Mouse (Mus musculus): ENCODE data around the gene Esyt2. TPM values are rescaled to one million over a fixed set of nuclear protein-coding genes. Genes with fewer than 3 reads are reported as not detected.

Esyt2 gene
- total RNA-seq, 2 experiments from 2014 or later, result 27.3 to 45.6 TPM

GRCm38 (mm10) chr12:116349376-116349775, 68.4 kb downstream of the Esyt2 start:
- ATAC-seq (replicated peaks; ENCODE audit: low FRiP score, poor library complexity, severe bottlenecking), result no peak

GRCm38 (mm10) chr12:116351022-116351421, 70.0 kb downstream of the Esyt2 start:
- ATAC-seq (replicated peaks; ENCODE audit: low FRiP score, poor library complexity, severe bottlenecking), result no peak

- no peak for ATAC-seq (replicated peaks; ENCODE audit: low FRiP score, poor library complexity, severe bottlenecking)
Observed at GRCm38 (mm10) chr12:116352404-116352803, 71.4 kb downstream of the Esyt2 start.

- ATAC-seq (replicated peaks; ENCODE audit: low FRiP score, poor library complexity, severe bottlenecking), result no peak
Observed at GRCm38 (mm10) chr12:116354694-116355093, 73.7 kb downstream of the Esyt2 start.

- no peak for ATAC-seq (replicated peaks; ENCODE audit: low FRiP score, poor library complexity, severe bottlenecking)
Observed at GRCm38 (mm10) chr12:116362091-116362490, 81.1 kb downstream of the Esyt2 start.

- no peak for ATAC-seq (replicated peaks; ENCODE audit: low FRiP score, poor library complexity, severe bottlenecking)
Observed at GRCm38 (mm10) chr12:116366900-116367299, 85.9 kb downstream of the Esyt2 start.

- no peak for ATAC-seq (replicated peaks; ENCODE audit: low FRiP score, poor library complexity, severe bottlenecking)
Observed at GRCm38 (mm10) chr12:116367346-116367745, 86.3 kb downstream of the Esyt2 start.

GRCm38 (mm10) chr12:116368857-116369256, 87.9 kb downstream of the Esyt2 start:
- ATAC-seq (replicated peaks; ENCODE audit: low FRiP score, poor library complexity, severe bottlenecking), result no peak

- no peak for ATAC-seq (replicated peaks; ENCODE audit: low FRiP score, poor library complexity, severe bottlenecking)
Observed at GRCm38 (mm10) chr12:116383101-116383500, 102.1 kb downstream of the Esyt2 start.

GRCm38 (mm10) chr12:116383995-116384394, 103.0 kb downstream of the Esyt2 start:
- ATAC-seq (replicated peaks; ENCODE audit: low FRiP score, poor library complexity, severe bottlenecking), result no peak

GRCm38 (mm10) chr12:116386802-116387201, 105.8 kb downstream of the Esyt2 start:
- no peak for ATAC-seq (replicated peaks; ENCODE audit: low FRiP score, poor library complexity, severe bottlenecking)

GRCm38 (mm10) chr12:116389868-116390267, 108.9 kb downstream of the Esyt2 start:
- ATAC-seq (replicated peaks; ENCODE audit: low FRiP score, poor library complexity, severe bottlenecking), result no peak

GRCm38 (mm10) chr12:116394327-116394726, 113.3 kb downstream of the Esyt2 start:
- no peak for ATAC-seq (replicated peaks; ENCODE audit: low FRiP score, poor library complexity, severe bottlenecking)

- ATAC-seq (replicated peaks; ENCODE audit: low FRiP score, poor library complexity, severe bottlenecking), result no peak
Observed at GRCm38 (mm10) chr12:116395312-116395711, 114.3 kb downstream of the Esyt2 start.

- no peak for ATAC-seq (replicated peaks; ENCODE audit: low FRiP score, poor library complexity, severe bottlenecking)
Observed at GRCm38 (mm10) chr12:116396072-116396695, 115.2 kb downstream of the Esyt2 start.

- ATAC-seq (replicated peaks; ENCODE audit: low FRiP score, poor library complexity, severe bottlenecking), result peak; percentile 30
Observed at GRCm38 (mm10) chr12:116404012-116404679, 123.2 kb downstream of the Esyt2 start.

- peak; percentile 91 for ATAC-seq (replicated peaks; ENCODE audit: low FRiP score, poor library complexity, severe bottlenecking)
Observed at GRCm38 (mm10) chr12:116405045-116405835, 124.2 kb downstream of the Esyt2 start, which contains the start of gene Ncapg2. Ncapg2 (plus strand) TSS chr12:116405402.

GRCm38 (mm10) chr12:116405836-116406155, 124.8 kb downstream of the Esyt2 start:
- ATAC-seq (replicated peaks; ENCODE audit: low FRiP score, poor library complexity, severe bottlenecking), result peak; percentile 31

- no peak for ATAC-seq (replicated peaks; ENCODE audit: low FRiP score, poor library complexity, severe bottlenecking)
Observed at GRCm38 (mm10) chr12:116407883-116408282, 126.9 kb downstream of the Esyt2 start.

GRCm38 (mm10) chr12:116414941-116415340, 133.9 kb downstream of the Esyt2 start:
- ATAC-seq (replicated peaks; ENCODE audit: low FRiP score, poor library complexity, severe bottlenecking), result no peak

- no peak for ATAC-seq (replicated peaks; ENCODE audit: low FRiP score, poor library complexity, severe bottlenecking)
Observed at GRCm38 (mm10) chr12:116416514-116416913, 135.5 kb downstream of the Esyt2 start.
